Mouse (Mus musculus): Measurements from ENCODE around the gene Coa3. TPM values are rescaled to one million over a fixed set of nuclear protein-coding genes. Genes with fewer than 3 reads are reported as not detected.
"Not testable (repeated sequence)": the region's sequence is repeated elsewhere in the genome, so short reads cannot be mapped to it uniquely, and the experiment has no call there.

Gene Coa3
- 157 and 167 TPM in 2 replicates for polyA plus RNA-seq (2012; rRNA removed)

- DNase-seq (ENCODE audit: low read depth): no peak
These were observed at the start of gene Coa3, which contains the start of gene Cntd1 for GRCm38 (mm10) chr11:101278223-101279192. TSS of gene Coa3 (minus strand) at chr11:101279114. TSS of gene Cntd1 (plus strand) at chr11:101279012.

- DNase-seq (ENCODE audit: low read depth): no peak
These were observed 48.4 kb upstream of the Coa3 start for GRCm38 (mm10) chr11:101327311-101327710.

- no peak for DNase-seq (ENCODE audit: low read depth)
These were observed 47.2 kb upstream of the Coa3 start for GRCm38 (mm10) chr11:101326147-101326546.

GRCm38 (mm10) chr11:101325201-101325600, 46.3 kb upstream of the Coa3 start:
- DNase-seq (ENCODE audit: low read depth): not testable (repeated sequence)

- no peak for DNase-seq (ENCODE audit: low read depth)
These were observed 45.8 kb upstream of the Coa3 start, which contains the start of gene Aoc2 for GRCm38 (mm10) chr11:101324763-101325162. TSS of gene Aoc2 (plus strand) at chr11:101325063.

GRCm38 (mm10) chr11:101323609-101324008, 44.7 kb upstream of the Coa3 start:
- DNase-seq (ENCODE audit: low read depth): no peak

- no peak for DNase-seq (ENCODE audit: low read depth)
These were observed 37.6 kb upstream of the Coa3 start for GRCm38 (mm10) chr11:101316501-101316917.

- peak; percentile 54 for DNase-seq (ENCODE audit: low read depth)
These were observed 37.0 kb upstream of the Coa3 start, which contains the start of gene Psme3 for GRCm38 (mm10) chr11:101315665-101316500. TSS of gene Psme3 (plus strand) at chr11:101316213.

GRCm38 (mm10) chr11:101315082-101315650, 36.3 kb upstream of the Coa3 start:
- no peak for DNase-seq (ENCODE audit: low read depth)

GRCm38 (mm10) chr11:101314567-101314966, 35.7 kb upstream of the Coa3 start:
- DNase-seq (ENCODE audit: low read depth): no peak

GRCm38 (mm10) chr11:101312150-101312549, 33.2 kb upstream of the Coa3 start:
- no peak for DNase-seq (ENCODE audit: low read depth)

GRCm38 (mm10) chr11:101311083-101311482, 32.2 kb upstream of the Coa3 start:
- DNase-seq (ENCODE audit: low read depth): no peak

- DNase-seq (ENCODE audit: low read depth): no peak
These were observed 28.8 kb upstream of the Coa3 start for GRCm38 (mm10) chr11:101307744-101308143.

GRCm38 (mm10) chr11:101302004-101302798, 23.3 kb upstream of the Coa3 start, which contains the start of gene Becn1:
TSS of gene Becn1 (minus strand) at chr11:101302286.
- no peak for DNase-seq (ENCODE audit: low read depth)

- no peak for DNase-seq (ENCODE audit: low read depth)
These were observed 22.5 kb upstream of the Coa3 start for GRCm38 (mm10) chr11:101301299-101302003.

GRCm38 (mm10) chr11:101300881-101301280, 22.0 kb upstream of the Coa3 start:
- no peak for DNase-seq (ENCODE audit: low read depth)

- DNase-seq (ENCODE audit: low read depth): no peak
These were observed 16.3 kb upstream of the Coa3 start for GRCm38 (mm10) chr11:101295191-101295590.

GRCm38 (mm10) chr11:101291231-101291630, 12.3 kb upstream of the Coa3 start:
- DNase-seq (ENCODE audit: low read depth): no peak

- DNase-seq (ENCODE audit: low read depth): no peak
These were observed 8.4 kb upstream of the Coa3 start for GRCm38 (mm10) chr11:101287306-101287705.

- no peak for DNase-seq (ENCODE audit: low read depth)
These were observed 4.9 kb upstream of the Coa3 start for GRCm38 (mm10) chr11:101283805-101284204.

All from gonadal fat pad, adult 2 months (tissue).